Mouse (Mus musculus) limb, embryonic 10.5 days (tissue): ENCODE results near the gene 0610012G03Rik. TPM values are rescaled to one million over a fixed set of nuclear protein-coding genes. Genes with fewer than 3 reads are reported as not detected.

Experiments
- DNase-seq: peaks from one replicate; pipeline ENCODE4 v3.0.0-alpha.2; 2017; ENCODE audit warnings: low spot score
- H3K27ac ChIP-seq: fragments of 300-500 bp; sonication (generic); 2 replicates; pipeline ENCODE4 v1.5.1; 2016; ENCODE audit warnings: mild to moderate bottlenecking
- H3K27me3 ChIP-seq: fragments of 300-500 bp; sonication (generic); 2 replicates; pipeline ENCODE4 v1.6.1; 2016; ENCODE audit warnings: low read depth, mild to moderate bottlenecking; ENCODE audit not compliant: poor library complexity, severe bottlenecking
- H3K36me3 ChIP-seq: fragments of 300-500 bp; sonication (generic); 2 replicates; pipeline ENCODE4 v1.6.1; 2016; ENCODE audit warnings: mild to moderate bottlenecking, moderate library complexity
- H3K4me1 ChIP-seq: fragments of 300-500 bp; sonication (generic); 2 replicates; pipeline ENCODE4 v1.6.1; 2016
- H3K4me3 ChIP-seq: fragments of 300-500 bp; sonication (generic); 2 replicates; pipeline ENCODE4 v1.5.1; 2016; ENCODE audit warnings: mild to moderate bottlenecking, moderate library complexity
- H3K9me3 ChIP-seq: fragments of 300-500 bp; sonication (generic); replicated peaks from 2 replicates; pipeline ENCODE4 v1.6.1; 2016; ENCODE audit warnings: mild to moderate bottlenecking
- WGBS: fragments of 180-500 bp; shearing (Covaris S2); methylation state at CpG from one replicate; pipeline ENCODE4 v1.1.7; 2016; 5-methylcytosine and 5-hydroxymethylcytosine counted together
- polyA plus RNA-seq: library from polyadenylated mRNA; unstranded; fragments of >200 nt; fragmentation: Nextera tagmentation; extraction: Ambion mirVana; gene quantifications from 2 replicates; pipeline ENCODE4 v1.2.1, GENCODE M21; 2016

Gene 0610012G03Rik
- polyA plus RNA-seq, 1 experiment from 2014 or later: 87.2 TPM

GRCm38 (mm10) chr16:31943980-31944379 lies 4.3 kb downstream of the 0610012G03Rik start:
- WGBS: 7% methylated on average over 10 of the region's 10 CpGs
- no peaks in the 10 kb centered on the region for H3K27me3 ChIP-seq
- peaks cover 23% of the 10 kb centered on the region for H3K4me1 ChIP-seq
- no peak overlapping the region for H3K27ac ChIP-seq
- no peak overlapping the region; the same call in 1 of the 2 replicates for H3K4me3 ChIP-seq
- H3K9me3 ChIP-seq: no peaks in the 10 kb centered on the region
- peaks cover 20% of the 10 kb centered on the region for H3K36me3 ChIP-seq
- DNase-seq: peak; percentile 85

DNA sequence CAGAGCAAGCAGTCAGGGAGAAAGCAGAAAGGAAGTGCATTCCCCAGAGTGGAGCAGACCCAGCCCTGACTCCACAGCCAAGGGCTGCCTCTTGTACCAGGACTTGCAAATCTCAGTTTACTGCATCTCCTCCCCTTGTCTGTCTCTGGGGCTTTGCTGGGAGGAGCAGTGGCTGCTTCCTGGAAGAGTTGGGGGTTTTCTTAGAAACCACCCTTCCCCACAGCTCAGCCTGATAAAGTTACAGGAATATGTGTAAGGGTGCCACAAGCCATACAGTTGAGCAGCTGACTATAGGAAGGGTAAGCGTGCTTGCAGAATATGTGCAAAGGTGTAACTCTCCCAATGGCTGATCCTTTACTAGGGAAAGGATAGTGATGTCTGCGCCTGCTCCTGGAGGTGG lies 7.7 kb downstream of the 0610012G03Rik start:
- Histone ChIP-seq H3K9me3 (no peaks in the 10 kb centered on the region), H3K4me1 (peaks cover 10% of the 10 kb centered on the region), H3K36me3 (peaks cover 15% of the 10 kb centered on the region), H3K4me3 (no peak overlapping the region), H3K27me3 (peaks cover 16% of the 10 kb centered on the region), H3K27ac (no peak overlapping the region)
- WGBS: 75% methylated on average over 2 of the region's 2 CpGs
- no peak for DNase-seq

DNA sequence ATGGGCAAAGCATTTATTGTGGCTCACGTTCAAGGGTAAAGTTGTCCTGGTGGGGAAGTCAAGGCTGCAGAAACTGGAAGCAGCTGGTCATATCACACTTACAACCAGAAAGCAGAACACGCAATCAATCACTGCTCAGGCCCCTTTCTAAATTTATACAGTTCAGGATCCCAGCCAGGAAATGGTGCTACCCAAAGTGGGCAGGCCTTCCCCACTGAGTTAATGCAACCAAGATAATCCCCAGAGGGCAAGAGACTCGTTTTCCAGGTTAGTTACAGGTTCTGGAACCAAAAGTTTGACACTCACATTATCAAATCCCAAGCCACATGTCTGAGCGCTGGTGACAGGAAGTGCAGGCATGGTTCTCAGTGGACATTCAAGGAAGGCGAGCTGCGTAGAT lies 9.4 kb downstream of the 0610012G03Rik start:
- WGBS: 73% methylated on average over 6 of the region's 6 CpGs
- Histone ChIP-seq H3K27me3 (peaks cover 34% of the 10 kb centered on the region), H3K4me3 (no peak overlapping the region), H3K27ac (no peak overlapping the region), H3K4me1 (peaks cover 9% of the 10 kb centered on the region), H3K36me3 (no peaks in the 10 kb centered on the region), H3K9me3 (no peaks in the 10 kb centered on the region)
- no peak for DNase-seq

DNA sequence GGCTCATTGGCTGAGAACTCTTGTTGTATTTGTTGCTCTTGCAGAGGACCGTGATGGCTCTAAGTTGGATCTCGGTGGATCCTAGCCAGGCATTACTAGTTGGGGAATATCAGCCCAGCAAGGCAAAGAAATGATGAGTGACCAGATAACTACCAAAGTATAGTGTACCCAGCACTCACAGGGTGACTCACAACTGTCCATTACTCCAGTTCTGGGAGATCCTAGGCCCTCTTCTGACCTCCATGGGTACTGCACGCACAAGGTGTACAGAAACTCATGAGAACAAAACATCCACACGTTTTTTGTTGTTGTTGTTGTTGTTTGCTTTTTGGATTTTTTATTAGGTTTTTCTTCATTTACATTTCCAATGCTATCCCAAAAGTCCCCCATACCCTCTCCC lies 11.7 kb downstream of the 0610012G03Rik start:
- Histone ChIP-seq H3K27me3 (peaks cover 55% of the 10 kb centered on the region), H3K4me3 (no peak overlapping the region), H3K9me3 (no peaks in the 10 kb centered on the region), H3K27ac (no peak overlapping the region), H3K4me1 (peaks cover 21% of the 10 kb centered on the region), H3K36me3 (no peaks in the 10 kb centered on the region)
- 91% methylated on average over 4 of the region's 4 CpGs for WGBS
- DNase-seq: no peak

GRCm38 (mm10) chr16:31935091-31935979 lies 13.0 kb downstream of the 0610012G03Rik start:
- Histone ChIP-seq H3K4me3 (peak overlapping the region; percentile 41), H3K4me1 (peaks cover 21% of the 10 kb centered on the region), H3K9me3 (no peaks in the 10 kb centered on the region), H3K27me3 (peaks cover 68% of the 10 kb centered on the region), H3K36me3 (no peaks in the 10 kb centered on the region), H3K27ac (no peak overlapping the region)
- WGBS: 5% methylated on average over 36 of the region's 36 CpGs
- DNase-seq: peak; percentile 52

GRCm38 (mm10) chr16:31934550-31935010 lies 13.7 kb downstream of the 0610012G03Rik start:
- no peaks in the 10 kb centered on the region for H3K36me3 ChIP-seq
- H3K4me3 ChIP-seq: peak overlapping the region; percentile 41
- H3K4me1 ChIP-seq: peaks cover 21% of the 10 kb centered on the region
- 21% methylated on average over 13 of the region's 13 CpGs for WGBS
- H3K27me3 ChIP-seq: peaks cover 75% of the 10 kb centered on the region
- no peak overlapping the region for H3K27ac ChIP-seq
- peak; percentile 45 for DNase-seq
- H3K9me3 ChIP-seq: no peaks in the 10 kb centered on the region

GRCm38 (mm10) chr16:31933751-31934549 lies 14.3 kb downstream of the 0610012G03Rik start, which contains the start of gene Pigz:
Gene Pigz (plus strand): TSS chr16:31933851.
- WGBS: 6% methylated on average over 42 of the region's 42 CpGs
- no peaks in the 10 kb centered on the region for H3K9me3 ChIP-seq
- peaks cover 23% of the 10 kb centered on the region for H3K4me1 ChIP-seq
- H3K27me3 ChIP-seq: peaks cover 79% of the 10 kb centered on the region
- peak within 1 kb of the TSS; percentile 57 for H3K4me3 ChIP-seq
- peak; percentile 60 for DNase-seq
- H3K36me3 ChIP-seq: no peaks in the 10 kb centered on the region
- peak within 1 kb of the TSS; percentile 77 for H3K27ac ChIP-seq

DNA sequence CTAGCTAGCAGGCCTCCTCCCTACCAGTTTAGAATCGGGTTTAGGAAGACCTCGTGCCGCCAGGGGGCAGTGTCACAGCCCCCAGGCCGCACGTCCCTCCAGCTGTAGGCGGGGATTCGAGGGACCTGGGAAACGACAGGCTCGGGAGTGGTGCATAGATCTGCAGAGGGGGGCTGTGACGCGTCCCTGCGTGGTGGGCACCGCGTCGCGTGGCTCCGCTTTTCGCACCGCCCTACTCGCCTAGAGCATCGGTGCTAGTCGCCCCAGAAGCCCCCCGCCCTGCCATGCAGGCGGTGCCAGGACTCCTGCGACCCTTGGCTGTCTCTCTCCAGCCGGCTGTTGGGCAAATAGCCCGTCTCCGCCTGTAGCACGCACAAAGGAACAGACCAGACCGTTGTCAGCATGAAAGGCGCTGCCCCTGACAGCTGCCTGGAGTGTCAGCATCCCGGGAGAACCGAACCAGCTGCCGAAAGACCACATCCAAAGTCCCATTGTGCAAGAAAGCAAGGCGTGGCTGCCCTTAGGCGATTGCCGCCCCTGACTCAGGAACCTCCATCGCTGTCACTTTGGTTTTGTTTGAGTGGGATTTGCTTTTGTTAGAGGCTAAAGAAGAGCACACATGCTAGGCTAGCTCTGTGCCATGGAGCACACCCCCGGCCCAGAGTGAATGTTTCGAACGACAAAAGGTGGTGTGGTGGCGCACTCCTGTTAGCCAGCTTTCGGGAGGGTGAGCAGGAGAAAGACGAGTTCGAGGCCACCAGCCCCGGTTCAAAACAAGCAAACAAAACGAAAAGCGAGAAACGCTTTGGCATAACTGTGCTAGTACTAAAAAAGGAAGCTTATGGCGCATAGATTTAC lies 15.2 kb downstream of the 0610012G03Rik start:
- Histone ChIP-seq H3K9me3 (no peaks in the 10 kb centered on the region), H3K27ac (peak overlapping the region; percentile 77), H3K4me1 (peaks cover 28% of the 10 kb centered on the region), H3K4me3 (peak overlapping the region; percentile 57), H3K36me3 (no peaks in the 10 kb centered on the region), H3K27me3 (peaks cover 79% of the 10 kb centered on the region)
- WGBS: 2% methylated on average over 50 of the region's 50 CpGs
- DNase-seq: peak; percentile 92

DNA sequence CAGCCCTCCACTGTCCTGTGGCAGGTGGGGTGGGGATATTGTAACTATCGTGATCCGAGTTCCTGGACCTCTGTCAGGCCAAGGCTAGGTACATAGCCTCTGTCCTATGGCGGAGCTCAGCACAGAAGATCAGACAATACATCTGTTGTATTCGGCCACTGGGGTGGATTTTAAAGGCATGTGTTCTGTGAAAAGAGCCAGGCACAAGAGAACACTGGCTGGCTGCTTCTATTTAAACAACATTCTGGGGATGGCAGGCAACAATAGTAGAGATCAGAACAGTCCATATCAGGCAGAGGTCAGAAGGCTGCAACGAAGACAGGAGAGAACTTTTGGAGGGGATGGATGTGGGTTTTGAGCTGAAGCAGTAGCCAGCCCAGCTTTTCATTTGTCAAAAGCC lies 16.0 kb downstream of the 0610012G03Rik start:
- Histone ChIP-seq H3K27ac (no peak overlapping the region), H3K4me1 (peaks cover 28% of the 10 kb centered on the region), H3K4me3 (no peak overlapping the region), H3K27me3 (peaks cover 79% of the 10 kb centered on the region), H3K9me3 (no peaks in the 10 kb centered on the region), H3K36me3 (no peaks in the 10 kb centered on the region)
- 72% methylated on average over 5 of the region's 5 CpGs for WGBS
- DNase-seq: no peak

- no peak overlapping the region for H3K27ac ChIP-seq
- no peak overlapping the region for H3K4me3 ChIP-seq
- H3K36me3 ChIP-seq: no peaks in the 10 kb centered on the region
- WGBS: 56% methylated on average over 17 of the region's 17 CpGs
- H3K9me3 ChIP-seq: no peaks in the 10 kb centered on the region
- peaks cover 28% of the 10 kb centered on the region for H3K4me1 ChIP-seq
- H3K27me3 ChIP-seq: peaks cover 70% of the 10 kb centered on the region
- no peak for DNase-seq
These were observed 17.0 kb downstream of the 0610012G03Rik start for GRCm38 (mm10) chr16:31931330-31931729.

DNA sequence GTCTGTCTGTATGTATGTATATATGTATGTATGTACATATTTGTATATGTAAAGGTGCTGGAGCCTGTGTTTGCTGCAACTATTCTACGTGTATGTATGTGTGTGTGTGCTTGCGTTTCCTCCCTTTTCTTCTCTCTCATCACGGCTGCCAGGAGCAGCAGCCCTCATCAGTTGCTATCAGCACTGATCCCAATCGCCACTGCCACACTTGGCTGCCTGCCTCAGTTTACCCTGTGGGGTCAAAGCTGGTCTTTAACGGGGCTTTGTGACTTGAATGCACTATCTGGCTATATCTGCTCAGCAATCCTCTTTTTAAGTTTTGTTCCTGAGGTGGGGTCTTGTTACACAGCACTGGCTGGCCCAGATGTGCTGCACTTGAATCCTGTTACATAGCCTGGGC lies 20.9 kb downstream of the 0610012G03Rik start:
- H3K36me3 ChIP-seq: no peaks in the 10 kb centered on the region
- H3K4me1 ChIP-seq: peaks cover 7% of the 10 kb centered on the region
- no peak for DNase-seq
- no peaks in the 10 kb centered on the region for H3K9me3 ChIP-seq
- no peak overlapping the region for H3K4me3 ChIP-seq
- 86% methylated on average over 5 of the region's 5 CpGs for WGBS
- H3K27ac ChIP-seq: no peak overlapping the region
- H3K27me3 ChIP-seq: peaks cover 32% of the 10 kb centered on the region

DNA sequence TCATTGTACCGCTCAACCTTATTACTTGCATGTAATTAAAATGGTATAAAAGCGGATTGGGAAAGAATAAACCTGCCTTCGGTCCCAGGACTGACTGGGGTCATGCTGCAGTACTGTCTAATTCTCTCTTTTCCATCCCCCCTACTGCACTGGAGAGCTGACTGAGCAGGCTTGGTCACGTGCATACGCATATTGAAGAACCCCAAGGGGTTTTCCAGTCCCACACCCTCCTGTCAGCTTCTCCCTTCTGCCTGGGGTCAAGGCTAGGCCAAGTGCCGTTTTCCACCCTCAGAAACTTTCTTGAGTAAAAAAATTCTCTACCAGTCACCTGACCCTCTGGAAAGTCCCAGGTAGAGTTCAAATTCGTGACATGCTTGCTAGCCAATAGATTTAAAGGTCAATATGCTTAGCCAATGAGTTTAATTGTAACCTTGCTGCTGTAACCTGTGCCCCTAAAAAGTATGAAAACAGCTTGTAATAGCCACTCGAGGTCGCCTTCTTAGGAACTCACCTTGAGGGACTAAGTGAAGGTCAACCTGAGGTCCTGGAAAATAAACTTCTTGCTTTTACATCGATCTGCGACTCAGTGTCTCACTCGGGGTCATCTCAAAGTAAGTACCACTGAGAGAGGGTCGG lies 21.6 kb downstream of the 0610012G03Rik start:
- H3K36me3 ChIP-seq: no peaks in the 10 kb centered on the region

More for the DNA sequence above, 21.6 kb downstream of the 0610012G03Rik start:
- peaks cover 7% of the 10 kb centered on the region for H3K4me1 ChIP-seq
- 85% methylated on average over 13 of the region's 13 CpGs for WGBS
- H3K9me3 ChIP-seq: no peaks in the 10 kb centered on the region
- H3K27ac ChIP-seq: no peak overlapping the region
- no peak overlapping the region for H3K4me3 ChIP-seq
- no peak for DNase-seq
- peaks cover 24% of the 10 kb centered on the region for H3K27me3 ChIP-seq
